Mouse (Mus musculus): ENCODE measurements around the gene Cnnm4. TPM values are rescaled to one million over a fixed set of nuclear protein-coding genes. Genes with fewer than 3 reads are reported as not detected.

The Cnnm4 gene
- total and polyA plus RNA-seq, 3 experiments: 3.1 to 8.6 (median 4.5) TPM

GRCm38 (mm10) chr1:36538727-36539126, 67.3 kb downstream of the Cnnm4 start:
- Histone ChIP-seq H3K4me3 (ENCODE audit: low read depth, low read length) (no peak overlapping the region), H3K36me3 (replicated peaks) (peaks cover 91% of the 10 kb centered on the region), H3K27me3 (ENCODE audit: insufficient read depth, low read length) (no peaks in the 10 kb centered on the region), H3K4me1 (ENCODE audit: insufficient read depth, low read depth, low read length) (peaks cover 6% of the 10 kb centered on the region), H3K9me3 (replicated peaks) (no peaks in the 10 kb centered on the region)
- ATAC-seq (ENCODE audit: extremely low read depth, insufficient number of reproducible peaks, low FRiP score, poor library complexity, severe bottlenecking) (no peak), DNase-seq (ENCODE audit: low spot score) (no peak)
- no peak for TF ChIP-seq GATA1 (IDR thresholded peaks at IDR 0.05; ENCODE audit: borderline replicate concordance, low read length)

- peaks cover 92% of the 10 kb centered on the region for H3K36me3 ChIP-seq (replicated peaks)
Measured at GRCm38 (mm10) chr1:36539186-36539585, 67.8 kb downstream of the Cnnm4 start, which contains the start of gene Gm42417. Gene Gm42417 (minus strand): TSS chr1:36539429.

GRCm38 (mm10) chr1:36540132-36540531, 68.7 kb downstream of the Cnnm4 start:
- Histone ChIP-seq H3K4me1 (ENCODE audit: insufficient read depth, low read depth, low read length) (peaks cover 4% of the 10 kb centered on the region; the same call in 1 of the 2 replicates), H3K27me3 (ENCODE audit: insufficient read depth, low read length) (no peaks in the 10 kb centered on the region), H3K9me3 (replicated peaks) (no peaks in the 10 kb centered on the region), H3K36me3 (replicated peaks) (peaks cover 88% of the 10 kb centered on the region), H3K4me3 (ENCODE audit: low read depth, low read length) (no peak overlapping the region)
- ATAC-seq (ENCODE audit: extremely low read depth, insufficient number of reproducible peaks, low FRiP score, poor library complexity, severe bottlenecking): no peak
- no peak for DNase-seq (ENCODE audit: low spot score)
- TF ChIP-seq GATA1 (IDR thresholded peaks at IDR 0.05; ENCODE audit: borderline replicate concordance, low read length): no peak
- no peak for TF ChIP-seq GATA2 (IDR thresholded peaks at IDR 0.05; ENCODE audit: borderline replicate concordance, low read depth, low read length)
- no peak for TF ChIP-seq TAL1 (conservative IDR thresholded peaks at IDR 0.05; ENCODE audit: low read depth, low read length)
- TF ChIP-seq CTCF (IDR thresholded peaks at IDR 0.05; ENCODE audit: low read depth, low read length): no peak
- TF ChIP-seq POLR2AphosphoS5 (IDR thresholded peaks at IDR 0.05; ENCODE audit: insufficient replicate concordance, low read depth, low read length): no peak

More at GRCm38 (mm10) chr1:36539186-36539585, 67.8 kb downstream of the Cnnm4 start, which contains the start of gene Gm42417:
- no peaks in the 10 kb centered on the region for H3K9me3 ChIP-seq (replicated peaks)
- DNase-seq (ENCODE audit: low spot score): no peak
- H3K4me3 ChIP-seq (ENCODE audit: low read depth, low read length): no peak within 1 kb of the TSS
- no peak for ATAC-seq (ENCODE audit: extremely low read depth, insufficient number of reproducible peaks, low FRiP score, poor library complexity, severe bottlenecking)
- peaks cover 8% of the 10 kb centered on the region for H3K4me1 ChIP-seq (ENCODE audit: insufficient read depth, low read depth, low read length)
- H3K27me3 ChIP-seq (ENCODE audit: insufficient read depth, low read length): no peaks in the 10 kb centered on the region
- no peak for TF ChIP-seq GATA2 (IDR thresholded peaks at IDR 0.05; ENCODE audit: borderline replicate concordance, low read depth, low read length)
- no peak for TF ChIP-seq GATA1 (IDR thresholded peaks at IDR 0.05; ENCODE audit: borderline replicate concordance, low read length)
- TF ChIP-seq POLR2AphosphoS5 (IDR thresholded peaks at IDR 0.05; ENCODE audit: insufficient replicate concordance, low read depth, low read length): no peak
- no peak for TF ChIP-seq TAL1 (conservative IDR thresholded peaks at IDR 0.05; ENCODE audit: low read depth, low read length)
- no peak for TF ChIP-seq CTCF (IDR thresholded peaks at IDR 0.05; ENCODE audit: low read depth, low read length)

GRCm38 (mm10) chr1:36540807-36541206, 69.4 kb downstream of the Cnnm4 start:
- no peak overlapping the region for H3K4me3 ChIP-seq (ENCODE audit: low read depth, low read length)
- no peaks in the 10 kb centered on the region for H3K9me3 ChIP-seq (replicated peaks)
- DNase-seq (ENCODE audit: low spot score): no peak
- no peaks in the 10 kb centered on the region for H3K27me3 ChIP-seq (ENCODE audit: insufficient read depth, low read length)
- peaks cover 87% of the 10 kb centered on the region for H3K36me3 ChIP-seq (replicated peaks)
- no peak for ATAC-seq (ENCODE audit: extremely low read depth, insufficient number of reproducible peaks, low FRiP score, poor library complexity, severe bottlenecking)
- TF ChIP-seq GATA1 (IDR thresholded peaks at IDR 0.05; ENCODE audit: borderline replicate concordance, low read length): no peak
- no peak for TF ChIP-seq CTCF (IDR thresholded peaks at IDR 0.05; ENCODE audit: low read depth, low read length)
- no peak for TF ChIP-seq POLR2AphosphoS5 (IDR thresholded peaks at IDR 0.05; ENCODE audit: insufficient replicate concordance, low read depth, low read length)
- TF ChIP-seq TAL1 (conservative IDR thresholded peaks at IDR 0.05; ENCODE audit: low read depth, low read length): no peak
- TF ChIP-seq GATA2 (IDR thresholded peaks at IDR 0.05; ENCODE audit: borderline replicate concordance, low read depth, low read length): no peak
- H3K4me1 ChIP-seq (ENCODE audit: insufficient read depth, low read depth, low read length): peaks cover 9% of the 10 kb centered on the region

- Histone ChIP-seq H3K36me3 (replicated peaks) (peaks cover 79% of the 10 kb centered on the region), H3K27me3 (ENCODE audit: insufficient read depth, low read length) (no peaks in the 10 kb centered on the region), H3K9me3 (replicated peaks) (no peaks in the 10 kb centered on the region), H3K4me1 (ENCODE audit: insufficient read depth, low read depth, low read length) (peaks cover 17% of the 10 kb centered on the region), H3K4me3 (ENCODE audit: low read depth, low read length) (no peak overlapping the region)
- DNase-seq (ENCODE audit: low spot score): no peak
- ATAC-seq (ENCODE audit: extremely low read depth, insufficient number of reproducible peaks, low FRiP score, poor library complexity, severe bottlenecking): no peak
- TF ChIP-seq TAL1 (conservative IDR thresholded peaks at IDR 0.05; ENCODE audit: low read depth, low read length) (no peak), GATA1 (IDR thresholded peaks at IDR 0.05; ENCODE audit: borderline replicate concordance, low read length) (no peak), CTCF (IDR thresholded peaks at IDR 0.05; ENCODE audit: low read depth, low read length) (no peak), POLR2AphosphoS5 (IDR thresholded peaks at IDR 0.05; ENCODE audit: insufficient replicate concordance, low read depth, low read length) (no peak), GATA2 (IDR thresholded peaks at IDR 0.05; ENCODE audit: borderline replicate concordance, low read depth, low read length) (no peak)
Measured at GRCm38 (mm10) chr1:36541844-36542243, 70.4 kb downstream of the Cnnm4 start.

GRCm38 (mm10) chr1:36542925-36543324, 71.5 kb downstream of the Cnnm4 start:
- Histone ChIP-seq H3K36me3 (replicated peaks) (peaks cover 72% of the 10 kb centered on the region), H3K4me1 (ENCODE audit: insufficient read depth, low read depth, low read length) (peaks cover 23% of the 10 kb centered on the region), H3K4me3 (ENCODE audit: low read depth, low read length) (no peak overlapping the region), H3K9me3 (replicated peaks) (no peaks in the 10 kb centered on the region), H3K27me3 (ENCODE audit: insufficient read depth, low read length) (no peaks in the 10 kb centered on the region)
- no peak for ATAC-seq (ENCODE audit: extremely low read depth, insufficient number of reproducible peaks, low FRiP score, poor library complexity, severe bottlenecking)
- TF ChIP-seq GATA1 (IDR thresholded peaks at IDR 0.05; ENCODE audit: borderline replicate concordance, low read length) (no peak), POLR2AphosphoS5 (IDR thresholded peaks at IDR 0.05; ENCODE audit: insufficient replicate concordance, low read depth, low read length) (no peak), CTCF (IDR thresholded peaks at IDR 0.05; ENCODE audit: low read depth, low read length) (no peak), TAL1 (conservative IDR thresholded peaks at IDR 0.05; ENCODE audit: low read depth, low read length) (no peak), GATA2 (IDR thresholded peaks at IDR 0.05; ENCODE audit: borderline replicate concordance, low read depth, low read length) (no peak)
- no peak for DNase-seq (ENCODE audit: low spot score)

Data from G1E (cell line).